Mouse (Mus musculus) midbrain, embryonic 15.5 days (tissue): ENCODE results near the gene a. TPM values are rescaled to one million over a fixed set of nuclear protein-coding genes. Genes with fewer than 3 reads are reported as not detected.

ENCODE experiments used
- ATAC-seq: fragments of 200-750 bp; cut with Nextera tagmentation; replicated peaks from 2 replicates; pipeline ENCODE4 v1.8.0; 2017; ENCODE audit warnings: moderate TSS enrichment
- H3K27ac ChIP-seq: fragments of 300-500 bp; sonication (generic); 2 replicates; pipeline ENCODE4 v1.5.1; 2015; ENCODE audit warnings: mild to moderate bottlenecking, inconsistent platforms
- H3K27me3 ChIP-seq: fragments of 300-500 bp; sonication (generic); replicated peaks from 2 replicates; pipeline ENCODE4 v1.6.1; 2015; ENCODE audit warnings: inconsistent platforms
- H3K36me3 ChIP-seq: fragments of 300-500 bp; sonication (generic); replicated peaks from 2 replicates; pipeline ENCODE4 v1.6.1; 2015; ENCODE audit warnings: inconsistent platforms
- H3K4me1 ChIP-seq: fragments of 300-500 bp; sonication (generic); 2 replicates; pipeline ENCODE4 v1.6.1; 2015; ENCODE audit warnings: inconsistent platforms
- H3K4me2 ChIP-seq: fragments of 300-500 bp; sonication (generic); 2 replicates; pipeline ENCODE4 v1.6.1; 2015; ENCODE audit warnings: inconsistent platforms, mild to moderate bottlenecking, moderate library complexity
- H3K4me3 ChIP-seq: fragments of 300-500 bp; sonication (generic); 2 replicates; pipeline ENCODE4 v1.5.1; 2015; ENCODE audit warnings: mild to moderate bottlenecking, inconsistent platforms
- H3K9ac ChIP-seq: fragments of 300-500 bp; sonication (generic); 2 replicates; pipeline ENCODE4 v1.6.1; 2015; ENCODE audit warnings: mild to moderate bottlenecking, inconsistent platforms
- H3K9me3 ChIP-seq: fragments of 300-500 bp; sonication (generic); 2 replicates; pipeline ENCODE4 v1.6.1; 2016; ENCODE audit warnings: inconsistent platforms
- WGBS: fragments of 180-500 bp; shearing (Covaris S2); methylation state at CpG from one replicate; pipeline ENCODE4 v1.1.7; 2015; ENCODE audit warnings: mixed read lengths; 5-methylcytosine and 5-hydroxymethylcytosine counted together
- polyA plus RNA-seq: library from polyadenylated mRNA; unstranded; fragments of >200 nt; fragmentation: Nextera tagmentation; extraction: Ambion mirVana; gene quantifications from 2 replicates; pipeline ENCODE4 v1.2.1, GENCODE M21; 2015

a gene
- polyA plus RNA-seq, 1 experiment from 2014 or later, result 0.86 TPM

DNA sequence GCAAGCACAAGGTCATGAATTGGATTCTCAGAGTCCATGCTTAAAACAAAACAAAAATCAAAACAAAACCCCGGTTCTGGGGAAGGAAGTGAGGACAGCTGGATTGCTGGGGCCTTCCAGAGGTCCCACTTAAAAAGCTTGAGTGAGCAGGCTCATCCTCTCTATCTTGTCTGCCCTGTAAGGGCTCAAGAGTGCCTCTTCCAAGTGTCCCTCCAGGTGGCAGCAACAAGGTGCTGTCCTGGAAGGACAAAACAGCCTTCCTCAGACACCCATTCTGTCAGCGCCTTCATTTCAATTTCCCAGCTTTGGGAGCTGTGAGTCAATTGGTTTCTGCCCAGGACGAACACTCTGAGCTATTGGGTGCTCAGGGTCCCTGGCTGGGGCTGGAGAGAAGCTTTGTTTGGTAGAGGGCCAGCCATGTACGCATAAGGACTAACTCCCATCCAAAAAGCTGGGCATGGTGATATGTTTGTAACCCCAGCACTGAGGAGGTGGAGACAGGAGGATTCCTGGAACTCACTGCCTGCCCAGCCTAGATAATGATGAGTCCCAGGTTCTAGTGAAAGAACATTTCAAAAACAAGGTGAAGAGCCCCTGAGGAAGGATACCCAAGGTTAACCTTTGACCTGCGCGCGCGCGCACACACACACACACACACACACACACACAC, 26.2 kb upstream of the a start:
- no peak for ATAC-seq
- no peaks in the 10 kb centered on the region for H3K9me3 ChIP-seq

DNA sequence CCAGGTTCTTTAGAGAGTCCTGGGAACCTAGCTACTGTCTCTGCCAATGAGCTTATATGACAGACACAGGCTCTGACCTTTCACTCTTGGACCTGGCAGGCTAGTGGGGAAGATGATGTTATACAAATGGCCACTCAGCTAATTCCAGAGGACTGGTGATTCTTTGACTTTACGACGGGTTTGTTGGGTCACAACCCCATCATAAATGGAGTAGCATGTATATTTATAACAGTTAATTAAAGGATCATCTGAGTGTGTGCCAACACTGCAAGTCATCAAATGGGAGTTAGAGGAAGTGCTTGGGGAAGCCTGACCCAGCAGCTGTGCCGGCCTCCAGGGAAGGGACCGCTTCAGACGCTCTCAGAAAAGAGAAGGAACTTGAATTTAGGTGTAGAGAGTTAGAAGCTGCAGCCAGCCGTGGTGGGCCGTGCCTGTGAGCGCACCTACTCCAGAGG, 25.6 kb upstream of the a start:
- Histone ChIP-seq H3K36me3 (no peaks in the 10 kb centered on the region), H3K27me3 (no peaks in the 10 kb centered on the region), H3K4me3 (no peak overlapping the region), H3K4me2 (no peak overlapping the region), H3K4me1 (no peaks in the 10 kb centered on the region), H3K9me3 (no peaks in the 10 kb centered on the region), H3K27ac (no peak overlapping the region), H3K9ac (no peak overlapping the region)
- no peak for ATAC-seq
- WGBS, result 82% methylated on average over 8 of the region's 8 CpGs

More for the DNA sequence above, 26.2 kb upstream of the a start:
- H3K4me2 ChIP-seq, result no peak overlapping the region
- WGBS, result 81% methylated on average over 9 of the region's 9 CpGs
- H3K4me1 ChIP-seq, result no peaks in the 10 kb centered on the region
- no peak overlapping the region for H3K4me3 ChIP-seq
- H3K36me3 ChIP-seq, result no peaks in the 10 kb centered on the region
- H3K9ac ChIP-seq, result no peak overlapping the region
- no peak overlapping the region for H3K27ac ChIP-seq
- H3K27me3 ChIP-seq, result no peaks in the 10 kb centered on the region

DNA sequence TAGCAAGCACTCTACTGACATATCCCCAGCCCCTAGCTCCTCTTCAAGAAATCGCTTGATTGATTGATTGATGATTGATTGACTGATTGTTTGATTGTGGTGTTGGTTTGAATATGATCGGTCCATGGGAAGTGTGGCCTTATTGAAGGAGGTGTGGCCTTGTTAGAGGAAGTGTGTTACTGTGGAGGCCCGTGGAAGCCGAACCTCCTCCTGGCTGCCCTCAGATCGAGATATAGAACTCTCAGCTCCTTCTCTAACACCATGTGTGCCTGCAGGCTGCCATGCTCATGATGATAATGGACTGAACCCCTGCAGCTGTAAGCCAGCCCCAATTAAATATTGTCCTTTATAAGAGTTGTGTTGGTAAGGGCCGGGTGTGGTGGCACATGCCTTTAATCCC, 24.2 kb upstream of the a start:
- H3K4me3 ChIP-seq, result no peak overlapping the region
- no peak overlapping the region for H3K27ac ChIP-seq
- no peak overlapping the region for H3K4me2 ChIP-seq
- H3K9me3 ChIP-seq, result no peaks in the 10 kb centered on the region
- 90% methylated on average over 6 of the region's 6 CpGs for WGBS
- no peaks in the 10 kb centered on the region for H3K4me1 ChIP-seq
- ATAC-seq, result no peak
- H3K9ac ChIP-seq, result no peak overlapping the region
- no peaks in the 10 kb centered on the region for H3K27me3 ChIP-seq
- no peaks in the 10 kb centered on the region for H3K36me3 ChIP-seq

- H3K9me3 ChIP-seq, result no peaks in the 10 kb centered on the region
- no peak within 1 kb of the TSS for H3K4me3 ChIP-seq
- no peak for ATAC-seq
- H3K9ac ChIP-seq, result no peak within 1 kb of the TSS
- H3K27ac ChIP-seq, result no peak within 1 kb of the TSS
- H3K4me2 ChIP-seq, result no peak within 1 kb of the TSS
- no peaks in the 10 kb centered on the region for H3K36me3 ChIP-seq
- no peaks in the 10 kb centered on the region for H3K4me1 ChIP-seq
- no peaks in the 10 kb centered on the region for H3K27me3 ChIP-seq
Measured at GRCm38 (mm10) chr2:154769930-154770329, 21.3 kb upstream of the a start, which contains the start of gene Gm14214. Gm14214 (minus strand) TSS chr2:154770030.

DNA sequence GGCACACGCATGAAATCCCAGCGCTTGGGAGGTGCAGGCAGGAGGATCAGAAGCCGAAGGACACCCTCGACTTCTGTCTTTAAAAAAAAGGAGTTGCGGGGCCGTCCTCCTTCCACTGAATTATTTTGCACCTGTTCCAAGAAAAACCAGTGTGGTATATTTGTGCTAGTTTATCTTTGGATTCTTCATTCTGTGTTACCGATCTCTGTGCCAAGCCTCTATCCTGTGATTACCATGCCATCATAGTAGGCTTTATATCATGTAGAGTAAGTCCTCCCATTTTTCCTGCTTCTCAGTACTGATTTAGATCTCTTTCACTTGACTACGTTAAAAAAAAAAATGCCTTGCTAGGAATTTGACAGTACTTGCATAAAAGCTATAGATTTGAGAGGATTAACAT, 19.6 kb upstream of the a start:
- ATAC-seq, result no peak
- H3K4me1 ChIP-seq, result no peaks in the 10 kb centered on the region

GRCm38 (mm10) chr2:154774032-154774431, 17.2 kb upstream of the a start:
- Histone ChIP-seq H3K27ac (no peak overlapping the region), H3K9me3 (no peaks in the 10 kb centered on the region), H3K27me3 (no peaks in the 10 kb centered on the region), H3K4me3 (no peak overlapping the region), H3K36me3 (no peaks in the 10 kb centered on the region), H3K4me2 (no peak overlapping the region), H3K9ac (no peak overlapping the region), H3K4me1 (no peaks in the 10 kb centered on the region)
- ATAC-seq, result no peak
- 93% methylated on average over 1 of the region's 1 CpGs for WGBS

More for the DNA sequence above, 19.6 kb upstream of the a start:
- Histone ChIP-seq H3K4me2 (no peak overlapping the region), H3K27me3 (no peaks in the 10 kb centered on the region), H3K36me3 (no peaks in the 10 kb centered on the region), H3K27ac (no peak overlapping the region), H3K9ac (no peak overlapping the region), H3K9me3 (no peaks in the 10 kb centered on the region), H3K4me3 (no peak overlapping the region)
- 73% methylated on average over 8 of the region's 8 CpGs for WGBS

- no peak overlapping the region for H3K4me3 ChIP-seq
- H3K9me3 ChIP-seq, result no peaks in the 10 kb centered on the region
- H3K27me3 ChIP-seq, result no peaks in the 10 kb centered on the region
- H3K9ac ChIP-seq, result no peak overlapping the region
- no peak overlapping the region for H3K4me2 ChIP-seq
- no peak overlapping the region for H3K27ac ChIP-seq
- no peak for ATAC-seq
- 73% methylated on average over 7 of the region's 7 CpGs for WGBS
- H3K4me1 ChIP-seq, result no peaks in the 10 kb centered on the region
- H3K36me3 ChIP-seq, result no peaks in the 10 kb centered on the region
Measured at GRCm38 (mm10) chr2:154776496-154776895, 14.7 kb upstream of the a start.

- H3K4me2 ChIP-seq, result no peak overlapping the region
- H3K27ac ChIP-seq, result no peak overlapping the region
- no peak overlapping the region for H3K9ac ChIP-seq
- no peak for ATAC-seq
- H3K4me1 ChIP-seq, result peaks cover 17% of the 10 kb centered on the region; the same call in 1 of the 2 replicates
- WGBS, result 48% methylated on average over 3 of the region's 3 CpGs
- H3K27me3 ChIP-seq, result no peaks in the 10 kb centered on the region
- no peaks in the 10 kb centered on the region for H3K36me3 ChIP-seq
- no peaks in the 10 kb centered on the region for H3K9me3 ChIP-seq
- H3K4me3 ChIP-seq, result no peak overlapping the region
Measured at GRCm38 (mm10) chr2:154779648-154780047, 11.6 kb upstream of the a start.

DNA sequence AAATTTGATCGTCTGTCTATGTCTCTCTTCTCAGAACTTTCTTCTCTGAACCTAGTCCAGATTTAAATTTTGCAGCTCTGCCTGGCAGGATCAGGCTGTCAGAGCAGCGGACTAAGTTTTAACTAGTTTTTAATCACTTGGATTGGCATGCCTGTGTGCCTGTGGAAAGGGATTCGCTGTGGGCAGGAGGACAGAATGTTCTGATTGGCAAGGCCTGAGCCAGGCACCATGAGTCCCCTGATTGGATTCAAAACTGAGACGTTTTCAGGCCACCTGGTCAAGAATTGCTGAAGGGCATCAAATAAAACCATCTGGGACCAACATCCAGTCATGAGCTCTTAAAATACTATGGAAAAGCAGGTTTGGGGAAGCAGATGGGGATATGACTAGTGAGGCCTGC, 8.8 kb upstream of the a start:
- 70% methylated on average over 4 of the region's 4 CpGs for WGBS
- no peak overlapping the region for H3K4me3 ChIP-seq
- no peaks in the 10 kb centered on the region for H3K27me3 ChIP-seq
- no peak overlapping the region for H3K9ac ChIP-seq
- H3K27ac ChIP-seq, result no peak overlapping the region
- H3K9me3 ChIP-seq, result no peaks in the 10 kb centered on the region
- no peaks in the 10 kb centered on the region for H3K36me3 ChIP-seq
- no peak for ATAC-seq
- no peak overlapping the region for H3K4me2 ChIP-seq
- H3K4me1 ChIP-seq, result peaks cover 30% of the 10 kb centered on the region

DNA sequence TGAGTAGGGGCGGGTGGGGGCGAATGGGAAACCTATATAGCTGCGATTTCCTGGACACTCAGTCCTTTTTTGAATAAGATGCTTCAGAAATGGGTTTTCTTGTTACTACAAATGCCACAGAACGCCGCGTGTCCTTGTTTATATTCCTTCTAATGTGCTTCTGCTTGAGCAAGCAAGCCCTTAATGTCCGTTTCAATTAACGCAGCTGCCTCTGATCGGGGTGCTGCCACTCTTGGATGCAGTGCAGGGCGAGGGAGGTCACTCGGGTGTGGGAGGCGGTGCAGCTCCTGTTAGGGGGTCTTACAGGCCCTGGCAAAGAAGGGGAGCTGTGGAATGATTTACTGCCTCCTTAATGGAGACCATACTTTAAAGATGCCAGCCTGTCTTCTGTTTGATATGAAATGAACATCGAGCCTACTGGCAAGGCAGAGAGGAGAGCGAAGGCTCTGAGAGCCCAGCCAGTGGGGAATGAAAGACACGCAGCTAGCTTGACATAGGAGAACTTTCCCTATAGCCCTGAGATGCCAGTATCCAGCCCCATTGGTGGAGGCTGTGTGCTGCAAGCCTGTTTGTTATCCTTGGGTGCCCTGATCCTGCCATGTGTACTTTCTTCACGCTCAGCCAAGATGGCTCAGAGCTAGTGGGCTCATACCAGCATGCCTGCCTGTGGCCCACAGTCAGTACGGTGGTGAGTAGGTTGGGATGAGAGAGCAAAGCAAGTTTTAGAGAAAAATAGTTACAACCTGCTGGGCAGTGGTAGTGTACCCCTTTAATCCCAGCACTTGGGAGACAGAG, 8.1 kb upstream of the a start:
- Histone ChIP-seq H3K36me3 (no peaks in the 10 kb centered on the region), H3K9ac (no peak overlapping the region), H3K4me2 (no peak overlapping the region), H3K9me3 (no peaks in the 10 kb centered on the region), H3K4me1 (peaks cover 30% of the 10 kb centered on the region), H3K4me3 (no peak overlapping the region), H3K27me3 (no peaks in the 10 kb centered on the region), H3K27ac (no peak overlapping the region)
- ATAC-seq, result no peak
- 72% methylated on average over 17 of the region's 17 CpGs for WGBS

GRCm38 (mm10) chr2:154785284-154785683, 5.9 kb upstream of the a start:
- Histone ChIP-seq H3K27me3 (no peaks in the 10 kb centered on the region), H3K4me1 (peaks cover 37% of the 10 kb centered on the region), H3K9ac (no peak overlapping the region), H3K36me3 (no peaks in the 10 kb centered on the region), H3K27ac (peak overlapping the region; percentile 52; the same call in 1 of the 2 replicates), H3K9me3 (no peaks in the 10 kb centered on the region), H3K4me3 (no peak overlapping the region), H3K4me2 (no peak overlapping the region)
- 62% methylated on average over 3 of the region's 3 CpGs for WGBS
- peak; percentile 59 for ATAC-seq

DNA sequence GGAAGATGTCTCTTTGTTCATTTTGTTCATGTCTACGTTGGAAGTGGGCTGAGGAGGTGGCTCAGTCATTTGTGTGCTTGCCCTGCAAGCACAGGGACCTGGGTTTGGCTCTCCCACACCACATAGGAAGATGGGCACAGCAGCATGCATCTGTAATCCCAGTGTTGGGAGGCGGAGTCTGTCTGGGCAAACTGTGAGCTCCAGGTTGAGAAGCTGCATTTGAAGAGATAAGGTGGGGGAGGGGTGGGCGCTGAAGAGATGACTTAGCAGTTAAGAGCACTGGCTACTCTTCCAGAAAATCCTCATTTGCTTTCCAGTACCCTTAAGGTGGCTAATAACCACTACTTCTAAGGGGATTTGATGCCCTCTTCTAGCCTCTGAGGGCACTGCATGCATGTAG, 5.0 kb upstream of the a start:
- 42% methylated on average over 3 of the region's 3 CpGs for WGBS
- Histone ChIP-seq H3K27me3 (no peaks in the 10 kb centered on the region), H3K9ac (no peak overlapping the region), H3K27ac (no peak overlapping the region), H3K4me1 (peaks cover 37% of the 10 kb centered on the region), H3K4me3 (no peak overlapping the region), H3K4me2 (no peak overlapping the region), H3K9me3 (no peaks in the 10 kb centered on the region), H3K36me3 (no peaks in the 10 kb centered on the region)
- ATAC-seq, result no peak

GRCm38 (mm10) chr2:154786776-154787175, 4.4 kb upstream of the a start:
- Histone ChIP-seq H3K27ac (no peak overlapping the region), H3K36me3 (no peaks in the 10 kb centered on the region), H3K4me2 (no peak overlapping the region), H3K4me1 (peaks cover 37% of the 10 kb centered on the region), H3K27me3 (no peaks in the 10 kb centered on the region), H3K9ac (no peak overlapping the region), H3K9me3 (no peaks in the 10 kb centered on the region), H3K4me3 (no peak overlapping the region)
- no peak for ATAC-seq
- WGBS, result 80% methylated on average over 11 of the region's 11 CpGs
